Mouse (Mus musculus) lung, embryonic 15.5 days (tissue): ENCODE measurements around the gene Gstcd. TPM values are rescaled to one million over a fixed set of nuclear protein-coding genes. Genes with fewer than 3 reads are reported as not detected.
A peak's percentile ranks its signal among the peaks of the same experiment; 100 is the strongest.

ENCODE experiments used
- ATAC-seq: fragments of 200-750 bp; cut with Nextera tagmentation; 2 replicates; pipeline ENCODE4 v1.8.0; 2017; ENCODE audit warnings: moderate number of reproducible peaks, borderline replicate concordance; ENCODE audit not compliant: low FRiP score, low TSS enrichment; ENCODE audit errors: extremely low read depth
- H3K27ac ChIP-seq: fragments of 300-500 bp; sonication (generic); 2 replicates; pipeline ENCODE4 v1.5.1; 2015; ENCODE audit warnings: moderate library complexity, mild to moderate bottlenecking, inconsistent platforms
- H3K27me3 ChIP-seq: fragments of 300-500 bp; sonication (generic); 2 replicates; pipeline ENCODE4 v1.6.1; 2015; ENCODE audit warnings: inconsistent platforms
- H3K36me3 ChIP-seq: fragments of 300-500 bp; sonication (generic); 2 replicates; pipeline ENCODE4 v1.6.1; 2015; ENCODE audit warnings: inconsistent platforms
- H3K4me1 ChIP-seq: fragments of 300-500 bp; sonication (generic); 2 replicates; pipeline ENCODE4 v1.6.1; 2015; ENCODE audit warnings: inconsistent platforms
- H3K4me2 ChIP-seq: fragments of 300-500 bp; sonication (generic); 2 replicates; pipeline ENCODE4 v1.6.1; 2015; ENCODE audit warnings: inconsistent platforms, mild to moderate bottlenecking, moderate library complexity
- H3K4me3 ChIP-seq: fragments of 300-500 bp; sonication (generic); 2 replicates; pipeline ENCODE4 v1.5.1; 2015; ENCODE audit warnings: mild to moderate bottlenecking, inconsistent platforms
- H3K9ac ChIP-seq: fragments of 300-500 bp; sonication (generic); 2 replicates; pipeline ENCODE4 v1.6.1; 2015; ENCODE audit warnings: inconsistent platforms
- H3K9me3 ChIP-seq: fragments of 300-500 bp; sonication (generic); 2 replicates; pipeline ENCODE4 v1.6.1; 2016; ENCODE audit warnings: inconsistent platforms
- WGBS: fragments of 180-500 bp; shearing (Covaris S2); methylation state at CpG from one replicate; pipeline ENCODE4 v1.1.7; 2015; 5-methylcytosine and 5-hydroxymethylcytosine counted together
- polyA plus RNA-seq: library from polyadenylated mRNA; unstranded; fragments of >200 nt; fragmentation: Nextera tagmentation; extraction: Ambion mirVana; gene quantifications from 2 replicates; pipeline ENCODE4 v1.2.1, GENCODE M21; 2015

Gene Gstcd
- polyA plus RNA-seq, 1 experiment from 2014 or later = 8.2 TPM

DNA sequence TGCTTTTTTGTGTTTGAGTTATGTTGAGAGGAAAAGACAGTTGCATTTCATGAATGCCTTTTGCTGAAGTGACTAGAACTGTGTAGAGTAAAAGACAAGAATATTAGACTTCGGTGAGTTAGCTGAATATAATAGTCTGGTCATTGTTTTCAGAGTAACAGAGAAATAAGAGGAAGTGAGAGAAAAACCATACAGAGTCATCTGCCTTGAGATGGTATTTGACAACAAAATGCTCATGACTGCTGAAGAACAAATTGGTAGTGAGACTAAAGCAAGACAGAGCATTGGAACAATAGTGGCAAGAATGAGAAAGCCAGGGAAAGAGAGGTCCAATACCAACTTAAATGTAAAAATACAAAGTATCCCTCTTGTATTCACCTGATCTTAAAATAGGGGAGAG, 1.1 kb upstream of the Gstcd start:
- no peaks in the 10 kb centered on the region for H3K9me3 ChIP-seq
- H3K4me2 ChIP-seq = peak overlapping the region; percentile 58
- peaks cover 15% of the 10 kb centered on the region for H3K4me1 ChIP-seq
- no peak for ATAC-seq
- peak overlapping the region; percentile 88 for H3K4me3 ChIP-seq
- WGBS = 75% methylated on average over 1 of the region's 1 CpGs
- peak overlapping the region; percentile 95; the same call in 1 of the 2 replicates for H3K9ac ChIP-seq
- no peak overlapping the region for H3K27ac ChIP-seq
- H3K27me3 ChIP-seq = no peaks in the 10 kb centered on the region
- peaks cover 3% of the 10 kb centered on the region; the same call in 1 of the 2 replicates for H3K36me3 ChIP-seq

DNA sequence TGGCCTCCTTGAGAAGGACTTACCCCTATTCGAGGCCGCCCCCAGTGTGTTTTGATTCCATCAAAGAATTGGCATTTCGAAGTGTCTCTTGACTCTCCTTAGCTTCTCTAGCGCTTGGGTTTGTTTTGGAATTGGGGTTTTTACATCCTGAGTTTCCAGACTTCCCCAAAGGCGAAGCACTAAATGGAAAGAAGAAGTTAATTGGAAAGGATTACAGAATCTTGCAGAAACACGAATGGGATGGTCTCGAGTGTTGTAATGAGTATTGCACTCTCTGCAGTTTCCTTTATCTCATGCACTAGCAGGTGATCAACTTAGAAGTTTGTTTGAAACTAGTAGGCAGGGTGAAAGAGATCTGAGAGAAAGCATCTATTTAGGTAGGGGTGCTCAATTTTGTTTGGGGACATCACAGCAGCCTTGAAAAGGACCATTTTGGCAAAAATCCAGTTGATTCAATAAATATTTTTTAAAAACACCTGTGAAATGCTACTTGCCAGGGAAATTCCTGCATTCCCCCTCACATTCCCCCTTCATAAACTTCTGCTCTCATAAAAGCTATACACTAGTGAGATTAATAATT, 531 bp upstream of the Gstcd start:
- Histone ChIP-seq H3K36me3 (no peaks in the 10 kb centered on the region), H3K4me1 (peaks cover 15% of the 10 kb centered on the region), H3K4me3 (peak overlapping the region; percentile 88), H3K4me2 (peak overlapping the region; percentile 58), H3K9me3 (no peaks in the 10 kb centered on the region), H3K27ac (peak overlapping the region; percentile 99), H3K27me3 (no peaks in the 10 kb centered on the region), H3K9ac (peak overlapping the region; percentile 95)
- under 1% methylated on average over 7 of the region's 7 CpGs for WGBS
- ATAC-seq = no peak

DNA sequence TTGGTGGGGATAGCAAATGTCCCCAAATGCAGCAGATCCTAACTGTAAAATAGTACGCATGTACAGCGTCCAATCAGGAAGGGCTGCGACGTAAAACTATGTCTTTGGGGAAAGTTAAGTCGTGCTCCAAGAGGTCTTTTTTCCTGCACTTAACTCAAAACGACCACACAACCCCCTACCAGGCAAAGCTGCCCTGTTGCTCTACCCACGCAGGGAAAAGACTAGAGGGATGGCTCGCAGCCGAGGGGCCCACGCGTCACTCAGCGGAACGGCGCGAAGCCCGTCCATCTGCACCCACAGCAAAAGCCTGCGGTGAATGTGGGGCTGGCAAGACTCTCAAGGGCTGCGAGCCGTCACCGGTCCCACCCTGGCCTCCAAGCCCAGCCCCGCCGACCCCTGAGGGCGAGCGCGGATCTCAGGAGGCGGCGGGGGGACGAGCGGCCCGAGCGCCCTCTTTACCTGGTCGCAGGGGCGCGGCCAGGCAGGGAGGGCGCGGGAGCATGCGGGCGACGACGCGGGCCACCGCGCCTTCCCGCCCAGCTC, 641 bp downstream of the Gstcd start:
- no peaks in the 10 kb centered on the region for H3K27me3 ChIP-seq
- H3K4me2 ChIP-seq = peak overlapping the region; percentile 71
- H3K4me3 ChIP-seq = peak overlapping the region; percentile 88
- no peaks in the 10 kb centered on the region for H3K36me3 ChIP-seq
- H3K9me3 ChIP-seq = no peaks in the 10 kb centered on the region
- H3K27ac ChIP-seq = peak overlapping the region; percentile 99
- H3K4me1 ChIP-seq = peaks cover 15% of the 10 kb centered on the region
- under 1% methylated on average over 35 of the region's 44 CpGs for WGBS
- peak overlapping the region; percentile 95 for H3K9ac ChIP-seq
- peak; percentile 81 for ATAC-seq

DNA sequence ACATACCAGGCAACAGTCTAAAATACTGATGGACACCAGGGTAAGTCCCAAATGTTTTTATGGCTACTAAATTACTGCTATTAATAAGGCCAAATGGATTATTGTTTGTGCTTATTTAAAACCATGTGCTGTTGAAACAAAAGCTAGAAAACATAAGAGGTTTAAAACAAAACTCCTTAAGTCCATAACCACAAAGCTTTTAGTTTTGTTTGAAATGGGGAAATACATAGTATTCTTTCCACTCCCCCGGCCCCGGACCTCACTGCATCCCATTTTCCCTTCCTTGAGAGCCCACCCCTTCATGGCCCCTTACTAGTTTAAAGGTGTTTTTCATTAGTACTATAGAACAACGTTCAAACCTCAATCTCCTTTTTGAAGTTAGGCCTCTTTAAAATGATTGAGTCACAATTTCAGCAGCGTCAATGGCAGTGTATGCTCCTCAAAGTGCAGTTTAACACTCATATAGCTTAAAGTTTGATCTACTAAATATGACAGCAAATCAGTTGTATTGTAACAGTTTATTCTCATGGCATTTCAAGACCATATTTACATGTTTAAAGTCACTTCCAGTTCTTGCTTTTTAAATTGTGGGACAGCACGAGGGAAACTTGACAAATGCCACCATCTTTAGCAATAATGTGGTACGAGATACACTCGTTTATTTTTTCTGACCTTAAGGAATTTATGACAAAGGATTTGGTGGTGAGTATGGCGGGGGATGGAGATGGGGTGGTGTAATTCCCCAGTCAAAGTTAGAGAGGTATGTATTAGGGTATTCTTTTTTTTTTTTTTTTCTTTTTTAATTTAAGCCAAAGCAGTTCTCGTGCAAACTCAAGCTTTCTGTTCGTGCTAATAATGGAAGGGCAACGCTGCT, 1.3 kb downstream of the Gstcd start:
- no peaks in the 10 kb centered on the region for H3K27me3 ChIP-seq
- H3K9me3 ChIP-seq = no peaks in the 10 kb centered on the region
- no peaks in the 10 kb centered on the region for H3K36me3 ChIP-seq
- no peak for ATAC-seq
- H3K4me1 ChIP-seq = peaks cover 15% of the 10 kb centered on the region
- H3K27ac ChIP-seq = peak overlapping the region; percentile 99
- H3K4me2 ChIP-seq = peak overlapping the region; percentile 71
- 4% methylated on average over 11 of the region's 11 CpGs for WGBS
- H3K4me3 ChIP-seq = peak overlapping the region; percentile 88
- peak overlapping the region; percentile 95 for H3K9ac ChIP-seq

DNA sequence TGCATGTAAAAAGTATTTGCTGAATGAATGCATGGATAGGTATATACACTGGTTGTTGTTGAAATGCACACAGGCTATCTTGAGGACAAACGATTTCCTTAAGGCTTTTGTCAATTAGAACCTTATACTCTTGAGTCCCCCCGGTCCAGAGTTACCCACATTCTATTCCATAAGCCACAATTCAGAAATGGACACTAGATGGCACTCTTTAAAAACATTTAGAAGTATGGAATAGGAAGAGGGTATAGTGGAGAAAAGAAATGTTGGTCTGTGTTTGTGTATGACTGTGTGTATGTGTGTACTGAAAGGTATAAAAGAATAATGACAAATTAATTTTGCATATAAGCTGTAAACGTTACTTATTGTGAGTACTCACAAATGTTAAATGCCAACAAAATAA, 6.0 kb downstream of the Gstcd start:
- WGBS = 50% methylated on average over 3 of the region's 3 CpGs
- Histone ChIP-seq H3K27ac (no peak overlapping the region), H3K36me3 (peaks cover 28% of the 10 kb centered on the region), H3K9me3 (no peaks in the 10 kb centered on the region), H3K4me1 (no peaks in the 10 kb centered on the region; the same call in 1 of the 2 replicates), H3K4me2 (no peak overlapping the region), H3K9ac (no peak overlapping the region), H3K4me3 (no peak overlapping the region), H3K27me3 (no peaks in the 10 kb centered on the region)
- ATAC-seq = peak; percentile 70; the same call in 1 of the 2 replicates

DNA sequence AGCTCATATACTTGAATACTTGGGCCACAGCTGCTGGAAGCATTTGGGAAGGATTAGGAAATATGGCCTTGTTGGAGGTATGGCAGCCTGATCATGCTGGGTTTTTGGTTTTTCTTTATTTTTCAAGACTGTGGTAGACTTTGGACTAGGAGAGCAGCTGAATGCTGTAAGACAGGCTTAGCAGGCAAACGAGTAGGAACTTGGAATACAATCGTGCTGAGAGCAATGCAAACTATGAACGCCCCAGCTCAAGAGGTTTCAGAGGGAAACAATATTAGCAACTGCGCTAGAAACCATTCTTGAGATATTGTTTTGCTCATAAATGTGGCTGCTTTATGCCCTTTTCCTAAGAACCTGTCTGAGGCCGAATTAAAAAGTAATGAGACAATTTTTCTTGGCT, 9.1 kb downstream of the Gstcd start:
- Histone ChIP-seq H3K9me3 (no peaks in the 10 kb centered on the region), H3K4me1 (no peaks in the 10 kb centered on the region), H3K4me3 (no peak overlapping the region), H3K27me3 (no peaks in the 10 kb centered on the region), H3K27ac (no peak overlapping the region), H3K4me2 (no peak overlapping the region), H3K36me3 (peaks cover 35% of the 10 kb centered on the region), H3K9ac (no peak overlapping the region)
- WGBS = 79% methylated on average over 5 of the region's 5 CpGs
- no peak for ATAC-seq

DNA sequence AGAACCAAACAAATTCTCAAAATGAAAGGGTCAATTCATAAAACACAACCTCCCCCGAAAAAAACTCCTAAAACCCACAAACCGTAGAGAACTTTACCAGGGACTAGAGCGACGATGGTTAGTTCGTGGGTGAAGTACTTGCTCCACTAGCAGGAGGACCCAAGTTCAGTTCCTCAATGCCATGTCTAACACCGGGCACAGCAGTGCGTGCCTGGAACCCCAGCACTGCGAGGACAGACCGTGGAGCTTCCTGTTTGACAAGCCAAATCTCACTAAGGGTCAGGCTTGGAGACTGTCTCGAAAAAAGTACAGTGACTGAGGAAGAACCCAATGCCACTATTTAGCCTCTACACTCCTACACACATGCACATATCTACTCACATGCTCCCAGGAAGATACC, 16.3 kb downstream of the Gstcd start:
- H3K27me3 ChIP-seq = no peaks in the 10 kb centered on the region
- H3K4me2 ChIP-seq = no peak overlapping the region
- no peaks in the 10 kb centered on the region for H3K4me1 ChIP-seq
- ATAC-seq = no peak
- peaks cover 18% of the 10 kb centered on the region for H3K36me3 ChIP-seq
- H3K27ac ChIP-seq = no peak overlapping the region
- 90% methylated on average over 10 of the region's 10 CpGs for WGBS
- H3K4me3 ChIP-seq = no peak overlapping the region
- H3K9ac ChIP-seq = no peak overlapping the region
- no peaks in the 10 kb centered on the region for H3K9me3 ChIP-seq

DNA sequence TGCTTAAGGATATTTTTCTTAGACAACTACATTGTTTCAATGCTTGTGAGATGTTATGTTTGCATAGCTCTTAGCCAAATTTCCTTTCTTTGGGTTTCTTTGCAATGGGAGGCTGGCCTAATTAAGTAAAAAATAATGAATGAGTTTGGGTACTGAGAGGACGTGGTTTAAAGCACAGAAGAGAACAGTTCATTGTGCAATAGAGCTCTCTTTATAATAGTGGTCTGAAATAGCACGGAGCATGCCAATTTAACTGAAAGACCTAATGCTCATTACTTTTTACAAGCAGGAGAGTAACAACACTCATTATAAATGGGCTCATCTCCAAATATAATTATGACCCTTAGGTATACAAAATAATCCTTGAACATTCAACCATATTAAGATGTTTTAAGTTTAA, 39.8 kb downstream of the Gstcd start:
- H3K9me3 ChIP-seq = no peaks in the 10 kb centered on the region
- no peaks in the 10 kb centered on the region for H3K4me1 ChIP-seq
- no peaks in the 10 kb centered on the region for H3K27me3 ChIP-seq
- WGBS = 53% methylated on average over 2 of the region's 2 CpGs
- peak; percentile 75; the same call in 1 of the 2 replicates for ATAC-seq
- no peak overlapping the region for H3K27ac ChIP-seq
- peaks cover 6% of the 10 kb centered on the region; the same call in 1 of the 2 replicates for H3K36me3 ChIP-seq
- H3K4me2 ChIP-seq = no peak overlapping the region
- H3K4me3 ChIP-seq = no peak overlapping the region
- H3K9ac ChIP-seq = no peak overlapping the region

DNA sequence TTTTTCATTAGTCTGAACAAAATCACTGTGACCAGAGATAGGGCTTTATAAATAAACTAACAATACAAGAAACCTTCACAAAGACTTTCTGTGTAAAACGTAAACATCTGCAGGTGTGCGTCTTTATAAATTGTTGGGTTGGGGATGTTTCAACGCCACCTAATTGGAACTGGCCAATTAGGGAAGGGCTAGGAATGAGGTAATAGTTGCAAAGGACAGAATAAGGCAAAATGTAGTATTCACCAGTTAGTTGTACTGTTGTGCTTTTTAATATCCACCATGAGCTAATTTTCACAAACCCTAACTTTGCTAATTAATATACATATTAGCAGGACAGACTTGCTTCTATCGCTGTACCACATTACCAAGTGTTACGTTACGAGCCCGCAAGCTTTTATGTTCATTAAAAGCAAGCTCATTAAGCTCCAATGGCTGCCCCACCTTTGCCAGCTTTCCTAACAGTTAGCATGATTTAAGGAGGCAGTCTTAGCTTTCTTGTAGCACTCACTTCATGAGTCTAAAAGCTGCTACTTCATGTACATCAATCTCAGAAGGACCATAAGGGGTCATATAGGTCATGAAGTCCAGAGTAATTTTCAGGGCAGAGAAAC, 58.6 kb downstream of the Gstcd start:
- no peaks in the 10 kb centered on the region for H3K9me3 ChIP-seq
- no peak overlapping the region for H3K4me3 ChIP-seq
- H3K27me3 ChIP-seq = no peaks in the 10 kb centered on the region
- H3K9ac ChIP-seq = no peak overlapping the region
- H3K4me1 ChIP-seq = no peaks in the 10 kb centered on the region
- WGBS = 89% methylated on average over 7 of the region's 7 CpGs
- H3K36me3 ChIP-seq = no peaks in the 10 kb centered on the region
- H3K4me2 ChIP-seq = no peak overlapping the region
- H3K27ac ChIP-seq = no peak overlapping the region
- ATAC-seq = no peak

DNA sequence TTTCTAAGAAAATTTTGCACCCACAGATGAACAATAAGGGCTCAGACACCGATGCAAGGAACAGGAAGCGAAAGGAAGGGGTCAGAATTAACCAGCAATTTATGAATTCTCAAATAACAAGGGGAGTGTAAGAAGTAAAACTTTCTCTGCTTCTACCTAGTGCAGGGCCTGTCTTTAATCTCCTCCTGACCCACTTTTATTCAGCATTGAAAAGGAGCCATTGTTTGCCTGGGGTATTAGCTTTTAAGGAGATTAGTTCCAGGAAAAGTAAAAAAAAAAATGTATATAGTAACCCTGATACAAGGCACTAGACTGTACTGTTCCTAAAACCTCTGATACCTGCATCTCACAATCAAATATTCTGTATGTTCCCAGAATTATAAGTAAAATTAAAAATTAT, 64.9 kb downstream of the Gstcd start:
- no peak overlapping the region for H3K4me3 ChIP-seq
- ATAC-seq = no peak
- no peaks in the 10 kb centered on the region for H3K4me1 ChIP-seq
- H3K9me3 ChIP-seq = no peaks in the 10 kb centered on the region
- no peak overlapping the region for H3K27ac ChIP-seq
- no peak overlapping the region for H3K9ac ChIP-seq
- H3K27me3 ChIP-seq = no peaks in the 10 kb centered on the region
- H3K36me3 ChIP-seq = no peaks in the 10 kb centered on the region
- WGBS = 91% methylated on average over 2 of the region's 2 CpGs
- H3K4me2 ChIP-seq = no peak overlapping the region

DNA sequence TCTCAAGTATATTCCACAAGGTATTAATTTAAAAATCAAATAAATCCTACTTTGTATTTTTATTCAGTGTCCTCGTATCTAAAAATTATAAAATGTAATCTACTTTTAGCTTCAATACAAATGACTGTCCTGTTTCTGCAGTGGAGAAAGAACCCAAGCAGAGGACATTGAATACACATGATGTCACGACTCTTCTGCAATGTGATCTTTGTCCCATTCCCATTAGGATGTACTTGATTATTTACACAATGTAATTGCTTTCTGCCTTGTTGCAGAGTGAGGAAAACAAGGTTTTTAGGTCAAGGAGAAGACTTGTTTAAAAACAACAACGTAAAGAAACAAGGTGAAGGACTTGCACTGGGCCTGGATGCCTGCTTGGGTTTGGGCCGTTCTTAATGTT, 84.6 kb downstream of the Gstcd start:
- Histone ChIP-seq H3K4me3 (no peak overlapping the region), H3K36me3 (0 out of 2 replicates have a peak, but pooled peaks cover 5% of the 10 kb centered on the region), H3K9me3 (no peaks in the 10 kb centered on the region), H3K4me1 (no peaks in the 10 kb centered on the region), H3K27me3 (no peaks in the 10 kb centered on the region), H3K4me2 (no peak overlapping the region), H3K27ac (no peak overlapping the region), H3K9ac (no peak overlapping the region)
- ATAC-seq = no peak
- 66% methylated on average over 4 of the region's 4 CpGs for WGBS
